Mouse (Mus musculus): ENCODE measurements around the gene Lrrc75a. TPM values are rescaled to one million over a fixed set of nuclear protein-coding genes. Genes with fewer than 3 reads are reported as not detected.
A peak's percentile ranks its signal among the peaks of the same experiment; 100 is the strongest.

The Lrrc75a gene
- polyA plus RNA-seq (2015; fragmentation: Nextera tagmentation; extraction: Ambion mirVana): 10.0 and 10.2 TPM in 2 replicates

DNA sequence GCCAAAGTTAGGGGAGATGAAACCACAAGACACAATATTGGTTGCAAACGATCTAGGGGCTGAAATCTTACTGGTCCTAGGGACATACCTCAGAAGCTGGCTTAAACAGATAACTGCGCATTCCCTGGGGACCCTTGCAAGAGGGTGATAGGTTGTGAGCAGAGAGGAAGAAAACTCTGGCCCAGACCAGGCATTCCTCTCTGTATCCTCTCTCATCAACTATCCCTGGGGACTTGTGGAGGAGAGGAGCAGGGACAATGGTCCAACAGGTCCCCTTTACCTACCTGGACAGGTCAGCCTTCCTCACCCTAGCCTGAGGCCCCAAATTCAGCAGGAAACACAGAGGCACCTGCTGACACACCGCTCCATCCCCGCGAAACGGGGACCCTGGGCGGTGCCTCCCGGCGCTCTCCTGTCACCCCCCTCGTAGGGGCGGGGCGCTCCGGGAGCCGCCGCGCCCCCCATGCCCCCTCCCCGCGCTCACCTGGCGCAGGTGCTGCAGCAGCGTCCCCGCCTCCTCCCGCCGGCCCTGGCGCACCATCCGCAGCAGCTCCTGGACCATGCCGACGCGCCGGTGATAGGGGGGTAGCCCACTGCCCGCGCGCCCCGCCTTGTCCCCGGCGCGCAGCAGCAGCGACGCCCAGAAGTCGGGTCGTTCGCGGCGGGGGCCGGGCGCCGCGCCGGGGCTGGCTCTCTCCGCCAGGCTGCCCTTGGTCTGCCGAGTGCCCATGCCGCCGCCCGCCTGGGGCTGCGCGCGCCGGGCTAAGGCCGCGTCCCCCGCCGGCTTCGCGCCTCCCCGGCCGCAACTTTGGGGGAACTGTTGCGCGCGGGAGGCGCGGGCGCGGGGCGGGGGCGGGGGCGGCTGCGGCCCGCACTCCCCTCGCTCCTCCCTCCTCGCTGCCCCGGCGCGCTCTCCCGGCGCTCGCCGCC is at the start of gene Lrrc75a:
Gene Lrrc75a, minus strand, starts transcription at position 863 of the 930 bp plus-strand sequence.
- ATAC-seq: peak; percentile 66
- Histone ChIP-seq H3K4me1 (ENCODE audit: control insufficient read depth, insufficient read depth, low read length) (peaks cover 47% of the 10 kb centered on the region), H3K9me3 (replicated peaks; ENCODE audit: control insufficient read depth, low read length, poor library complexity, severe bottlenecking) (no peaks in the 10 kb centered on the region), H3K9ac (ENCODE audit: low read depth, low read length) (peak within 1 kb of the TSS; percentile 90), H3K27me3 (ENCODE audit: control insufficient read depth, insufficient read depth, low read depth, low read length) (no peaks in the 10 kb centered on the region), H3K4me2 (ENCODE audit: low read length) (peak within 1 kb of the TSS; percentile 89), H3K4me3 (ENCODE audit: low read depth, low read length) (peak within 1 kb of the TSS; percentile 85), H3K36me3 (ENCODE audit: control insufficient read depth, insufficient read depth, low read length) (no peaks in the 10 kb centered on the region), H3K27ac (ENCODE audit: low read length) (peak within 1 kb of the TSS; percentile 64)
- WGBS: 2% methylated on average over 56 of the region's 86 CpGs

DNA sequence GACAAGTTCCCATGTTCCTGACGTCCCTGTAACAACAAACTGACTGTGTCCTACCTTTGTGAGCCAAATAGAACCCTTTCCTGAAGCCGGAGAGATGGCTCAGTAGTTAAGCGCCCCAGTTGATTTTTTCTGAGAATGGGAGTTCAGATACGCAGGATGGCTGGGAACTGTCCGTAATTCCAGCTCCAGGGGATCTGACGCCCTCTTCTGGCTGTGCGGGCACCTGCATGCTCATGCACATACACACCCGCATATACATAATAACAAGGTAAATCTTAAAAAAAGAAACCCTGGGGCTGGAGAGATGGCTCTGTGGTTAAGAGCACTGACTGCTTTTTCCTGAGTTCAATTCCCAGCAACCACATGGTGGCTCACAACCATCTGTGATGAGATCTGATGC is 46.8 kb upstream of the Lrrc75a start:
- no peak for ATAC-seq
- Histone ChIP-seq H3K27me3 (ENCODE audit: control insufficient read depth, insufficient read depth, low read depth, low read length) (no peaks in the 10 kb centered on the region), H3K4me2 (ENCODE audit: low read length) (no peak overlapping the region), H3K4me3 (ENCODE audit: low read depth, low read length) (no peak overlapping the region), H3K4me1 (ENCODE audit: control insufficient read depth, insufficient read depth, low read length) (no peaks in the 10 kb centered on the region), H3K27ac (ENCODE audit: low read length) (no peak overlapping the region), H3K9me3 (replicated peaks; ENCODE audit: control insufficient read depth, low read length, poor library complexity, severe bottlenecking) (no peaks in the 10 kb centered on the region), H3K36me3 (ENCODE audit: control insufficient read depth, insufficient read depth, low read length) (0 out of 2 replicates have a peak, but pooled peaks cover 3% of the 10 kb centered on the region), H3K9ac (ENCODE audit: low read depth, low read length) (no peak overlapping the region)
- WGBS: 94% methylated on average over 8 of the region's 8 CpGs

DNA sequence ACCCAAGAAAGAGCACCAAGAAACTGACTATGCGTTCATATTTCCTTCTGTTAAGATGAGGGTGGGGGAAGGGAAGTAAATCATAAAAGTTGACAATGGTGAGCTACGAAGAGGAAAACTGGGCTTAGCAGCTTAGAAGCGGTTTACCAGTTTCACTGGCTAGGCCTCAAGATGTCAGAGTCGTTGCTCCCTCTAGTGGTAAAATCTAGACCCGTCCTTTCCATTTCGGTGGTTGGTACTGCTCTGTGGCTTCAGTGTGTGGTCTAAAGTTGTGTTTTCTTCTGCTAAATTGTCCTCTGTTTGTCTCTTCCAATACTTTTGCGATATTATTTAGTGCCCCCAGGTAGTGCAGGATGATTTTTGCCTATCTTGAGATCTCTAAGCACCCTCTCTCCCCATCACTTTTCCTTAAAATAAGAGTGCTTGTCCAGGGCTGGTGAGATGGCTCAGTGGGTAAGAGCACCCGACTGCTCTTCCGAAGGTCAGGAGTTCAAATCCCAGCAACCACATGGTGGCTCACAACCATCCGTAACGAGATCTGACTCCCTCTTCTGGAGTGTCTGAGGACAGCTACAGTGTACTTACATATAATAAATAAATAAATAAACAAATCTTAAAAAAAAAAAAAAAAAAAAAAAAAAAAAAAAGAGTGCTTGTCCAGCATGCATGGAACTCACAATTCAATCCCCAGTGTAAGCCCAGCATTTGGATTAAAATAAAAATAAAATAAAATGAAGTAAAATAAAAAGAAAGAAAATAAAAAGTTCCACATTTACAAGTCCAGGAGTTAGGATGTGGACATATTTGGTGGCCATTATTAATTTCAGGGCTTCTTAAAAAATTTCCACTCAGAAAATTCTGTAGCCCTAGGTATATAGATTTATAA is 45.2 kb upstream of the Lrrc75a start:
- Histone ChIP-seq H3K36me3 (ENCODE audit: control insufficient read depth, insufficient read depth, low read length) (no peaks in the 10 kb centered on the region), H3K27me3 (ENCODE audit: control insufficient read depth, insufficient read depth, low read depth, low read length) (no peaks in the 10 kb centered on the region), H3K27ac (ENCODE audit: low read length) (no peak overlapping the region), H3K4me2 (ENCODE audit: low read length) (no peak overlapping the region), H3K4me1 (ENCODE audit: control insufficient read depth, insufficient read depth, low read length) (no peaks in the 10 kb centered on the region), H3K9ac (ENCODE audit: low read depth, low read length) (no peak overlapping the region), H3K4me3 (ENCODE audit: low read depth, low read length) (no peak overlapping the region), H3K9me3 (replicated peaks; ENCODE audit: control insufficient read depth, low read length, poor library complexity, severe bottlenecking) (no peaks in the 10 kb centered on the region)
- ATAC-seq: peak; percentile 84
- WGBS: 23% methylated on average over 9 of the region's 11 CpGs

DNA sequence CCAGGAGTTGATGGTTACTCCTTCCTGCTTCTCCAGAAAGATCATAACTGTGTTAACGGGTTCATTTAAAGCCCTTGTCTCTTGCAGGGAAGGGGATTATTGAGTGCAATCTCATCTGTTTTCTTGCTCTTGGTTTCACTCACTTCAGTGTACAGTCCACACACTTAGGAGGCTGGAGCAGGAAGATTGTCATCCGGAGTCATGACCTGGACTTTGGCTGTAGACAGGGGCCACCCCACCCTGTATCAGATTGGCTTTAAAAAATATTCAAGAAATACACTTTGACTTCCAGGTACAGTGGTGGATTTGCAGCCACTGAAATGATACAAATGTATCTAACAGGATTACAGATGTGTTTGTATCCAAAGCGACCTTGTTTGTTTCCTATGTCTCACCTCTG is 43.3 kb upstream of the Lrrc75a start:
- H3K4me1 ChIP-seq (ENCODE audit: control insufficient read depth, insufficient read depth, low read length): no peaks in the 10 kb centered on the region
- ATAC-seq: no peak
- H3K4me3 ChIP-seq (ENCODE audit: low read depth, low read length): no peak overlapping the region
- 93% methylated on average over 3 of the region's 3 CpGs for WGBS
- H3K27ac ChIP-seq (ENCODE audit: low read length): no peak overlapping the region
- H3K27me3 ChIP-seq (ENCODE audit: control insufficient read depth, insufficient read depth, low read depth, low read length): no peaks in the 10 kb centered on the region
- H3K9ac ChIP-seq (ENCODE audit: low read depth, low read length): no peak overlapping the region
- H3K4me2 ChIP-seq (ENCODE audit: low read length): no peak overlapping the region
- no peaks in the 10 kb centered on the region for H3K9me3 ChIP-seq (replicated peaks; ENCODE audit: control insufficient read depth, low read length, poor library complexity, severe bottlenecking)
- H3K36me3 ChIP-seq (ENCODE audit: control insufficient read depth, insufficient read depth, low read length): no peaks in the 10 kb centered on the region

DNA sequence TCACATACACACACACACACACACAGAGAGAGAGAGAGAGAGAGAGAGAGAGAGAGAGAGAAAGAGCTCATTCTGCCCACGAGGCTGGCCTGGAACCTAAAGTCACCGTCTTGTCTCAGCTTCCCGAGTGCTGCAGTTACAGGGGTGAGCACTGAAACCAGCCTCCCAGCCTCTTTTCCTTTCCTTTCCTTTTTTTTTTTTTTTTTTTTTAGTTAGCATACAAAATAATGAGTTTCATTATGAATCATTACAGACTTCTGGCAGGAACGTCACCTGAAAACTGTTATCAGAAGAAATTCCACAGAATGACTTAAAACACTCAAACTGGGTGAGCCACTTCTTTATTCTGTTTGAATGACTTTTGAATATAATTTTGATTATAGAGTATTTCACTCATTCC is 31.6 kb upstream of the Lrrc75a start:
- no peak for ATAC-seq
- no peaks in the 10 kb centered on the region for H3K9me3 ChIP-seq (replicated peaks; ENCODE audit: control insufficient read depth, low read length, poor library complexity, severe bottlenecking)
- no peaks in the 10 kb centered on the region for H3K36me3 ChIP-seq (ENCODE audit: control insufficient read depth, insufficient read depth, low read length)
- no peak overlapping the region for H3K27ac ChIP-seq (ENCODE audit: low read length)
- H3K9ac ChIP-seq (ENCODE audit: low read depth, low read length): no peak overlapping the region
- peaks cover 4% of the 10 kb centered on the region; the same call in 1 of the 2 replicates for H3K4me1 ChIP-seq (ENCODE audit: control insufficient read depth, insufficient read depth, low read length)
- H3K27me3 ChIP-seq (ENCODE audit: control insufficient read depth, insufficient read depth, low read depth, low read length): no peaks in the 10 kb centered on the region
- no peak overlapping the region for H3K4me3 ChIP-seq (ENCODE audit: low read depth, low read length)
- WGBS: 87% methylated on average over 4 of the region's 4 CpGs
- H3K4me2 ChIP-seq (ENCODE audit: low read length): no peak overlapping the region

DNA sequence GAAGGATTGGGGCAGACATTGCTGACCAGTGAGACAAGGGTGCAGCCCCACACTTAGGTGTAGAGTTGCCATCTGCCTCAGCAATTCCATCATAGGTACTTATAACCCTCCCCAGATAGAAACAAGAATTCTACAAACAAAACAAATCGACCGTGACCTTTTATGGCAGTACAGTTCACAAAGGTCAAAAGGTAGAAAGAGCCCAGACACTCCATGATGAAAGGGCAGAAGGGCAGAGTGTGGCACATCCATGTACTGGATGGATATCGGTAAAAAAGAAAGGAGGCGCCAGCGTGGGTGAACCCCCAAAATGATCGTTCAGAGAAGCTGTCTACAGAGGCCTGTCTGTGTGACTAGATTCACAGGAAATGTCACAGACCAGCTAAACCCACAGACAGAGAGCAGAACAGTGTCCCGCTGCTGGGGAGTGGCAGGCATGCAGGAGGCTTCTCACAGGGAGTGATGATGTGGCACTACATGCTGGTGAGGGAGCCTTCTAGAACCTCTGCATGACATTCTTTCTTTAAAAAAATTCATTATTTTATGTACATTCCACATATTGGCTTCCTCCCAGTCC is 30.5 kb upstream of the Lrrc75a start:
- H3K4me3 ChIP-seq (ENCODE audit: low read depth, low read length): no peak overlapping the region
- H3K9me3 ChIP-seq (replicated peaks; ENCODE audit: control insufficient read depth, low read length, poor library complexity, severe bottlenecking): no peaks in the 10 kb centered on the region
- no peak for ATAC-seq
- H3K27ac ChIP-seq (ENCODE audit: low read length): no peak overlapping the region
- H3K27me3 ChIP-seq (ENCODE audit: control insufficient read depth, insufficient read depth, low read depth, low read length): no peaks in the 10 kb centered on the region
- no peak overlapping the region for H3K9ac ChIP-seq (ENCODE audit: low read depth, low read length)
- 95% methylated on average over 7 of the region's 7 CpGs for WGBS
- no peak overlapping the region for H3K4me2 ChIP-seq (ENCODE audit: low read length)
- no peaks in the 10 kb centered on the region for H3K36me3 ChIP-seq (ENCODE audit: control insufficient read depth, insufficient read depth, low read length)
- peaks cover 4% of the 10 kb centered on the region; the same call in 1 of the 2 replicates for H3K4me1 ChIP-seq (ENCODE audit: control insufficient read depth, insufficient read depth, low read length)

DNA sequence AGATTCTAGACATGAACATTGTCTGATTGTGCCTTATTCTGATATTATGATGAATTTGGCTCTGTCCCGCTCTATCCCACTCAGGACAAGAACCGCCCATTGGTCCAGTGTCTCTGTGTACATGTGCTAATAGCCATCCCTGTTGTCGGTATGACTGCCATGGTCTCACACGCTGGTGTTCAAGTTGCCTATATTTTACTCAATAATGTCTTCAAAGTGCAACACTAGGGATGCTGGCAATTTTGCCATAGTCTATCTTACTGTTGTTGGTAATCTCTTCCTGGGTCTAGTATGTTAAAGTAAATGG is 27.9 kb upstream of the Lrrc75a start:
- Histone ChIP-seq H3K36me3 (ENCODE audit: control insufficient read depth, insufficient read depth, low read length) (no peaks in the 10 kb centered on the region), H3K4me1 (ENCODE audit: control insufficient read depth, insufficient read depth, low read length) (peaks cover 4% of the 10 kb centered on the region; the same call in 1 of the 2 replicates), H3K9me3 (replicated peaks; ENCODE audit: control insufficient read depth, low read length, poor library complexity, severe bottlenecking) (no peaks in the 10 kb centered on the region), H3K4me2 (ENCODE audit: low read length) (no peak overlapping the region), H3K9ac (ENCODE audit: low read depth, low read length) (no peak overlapping the region), H3K27me3 (ENCODE audit: control insufficient read depth, insufficient read depth, low read depth, low read length) (no peaks in the 10 kb centered on the region), H3K27ac (ENCODE audit: low read length) (no peak overlapping the region), H3K4me3 (ENCODE audit: low read depth, low read length) (no peak overlapping the region)
- no peak for ATAC-seq
- WGBS: 86% methylated on average over 4 of the region's 4 CpGs

DNA sequence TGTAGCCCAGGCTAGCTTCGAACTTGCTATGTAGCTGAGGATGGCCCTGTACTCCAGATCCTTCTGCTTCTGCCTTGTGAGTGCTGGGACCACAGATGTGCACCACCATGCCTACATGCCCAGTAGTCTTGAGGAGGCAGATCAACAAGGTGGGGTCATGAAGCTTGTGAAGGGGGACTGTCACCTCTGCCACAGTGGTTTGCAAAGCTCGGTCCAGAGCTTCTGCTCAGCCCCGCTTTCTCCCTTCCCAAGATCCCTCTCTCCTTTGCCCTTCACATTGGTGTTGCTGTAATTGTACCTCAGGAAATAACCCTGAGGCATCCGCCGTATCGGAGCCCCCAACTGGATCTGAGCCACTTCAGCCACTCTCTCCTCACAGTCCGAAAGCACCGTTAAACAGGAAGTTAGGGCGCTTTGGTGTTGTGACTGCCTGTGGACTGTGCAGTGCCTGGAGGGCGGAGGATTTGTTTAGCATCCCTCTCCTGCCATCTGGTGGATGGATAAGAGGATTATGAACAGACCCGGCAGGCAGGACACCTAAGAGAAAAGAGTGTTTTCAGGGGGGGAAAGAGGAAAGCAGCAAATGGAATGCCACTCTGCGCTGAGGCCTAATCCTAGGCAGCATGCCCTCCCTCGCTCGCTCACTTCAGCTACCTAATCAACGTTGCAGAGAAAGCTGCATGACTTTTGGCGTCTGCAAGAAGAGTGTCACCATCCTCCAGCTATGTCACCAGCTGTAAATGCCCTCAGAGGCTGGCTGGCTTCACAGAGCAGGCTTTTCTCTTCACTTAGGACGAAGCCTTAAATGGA is 27.4 kb upstream of the Lrrc75a start:
- Histone ChIP-seq H3K27me3 (ENCODE audit: control insufficient read depth, insufficient read depth, low read depth, low read length) (no peaks in the 10 kb centered on the region), H3K27ac (ENCODE audit: low read length) (no peak overlapping the region), H3K9ac (ENCODE audit: low read depth, low read length) (no peak overlapping the region; the same call in 1 of the 2 replicates), H3K4me2 (ENCODE audit: low read length) (peak overlapping the region; percentile 48), H3K36me3 (ENCODE audit: control insufficient read depth, insufficient read depth, low read length) (no peaks in the 10 kb centered on the region), H3K9me3 (replicated peaks; ENCODE audit: control insufficient read depth, low read length, poor library complexity, severe bottlenecking) (no peaks in the 10 kb centered on the region), H3K4me1 (ENCODE audit: control insufficient read depth, insufficient read depth, low read length) (peaks cover 4% of the 10 kb centered on the region; the same call in 1 of the 2 replicates), H3K4me3 (ENCODE audit: low read depth, low read length) (no peak overlapping the region)
- 15% methylated on average over 17 of the region's 17 CpGs for WGBS
- ATAC-seq: peak; percentile 94
